Mouse (Mus musculus): ENCODE measurements around the gene Art5. TPM values are rescaled to one million over a fixed set of nuclear protein-coding genes. Genes with fewer than 3 reads are reported as not detected.

The Art5 gene
- polyA plus RNA-seq, 1 experiment from 2014 or later: 3.1 TPM

DNA sequence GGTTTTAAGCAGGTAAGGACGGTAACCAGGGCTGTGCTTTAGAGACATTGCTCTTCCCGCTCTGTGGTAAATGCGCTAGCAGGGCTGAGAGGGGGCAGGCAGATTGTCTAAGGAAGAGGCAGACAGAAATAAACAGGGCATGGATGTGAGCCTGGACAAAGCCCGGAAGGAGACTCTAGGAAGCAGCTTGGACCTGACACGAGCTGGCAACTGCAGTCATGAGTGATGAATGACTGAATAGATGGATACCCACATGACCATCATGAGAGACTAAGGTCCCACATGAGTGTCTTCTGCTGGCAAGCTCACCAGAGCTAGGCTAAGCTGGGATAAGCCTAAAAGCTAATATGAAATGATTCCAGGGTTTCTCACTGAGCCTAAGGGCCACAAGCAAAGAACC, 5.2 kb downstream of the Art5 start:
- ATAC-seq (ENCODE audit: insufficient number of reproducible peaks, low FRiP score, low TSS enrichment, low read depth): no peak
- no peak overlapping the region for H3K4me3 ChIP-seq
- 70% methylated on average over 5 of the region's 5 CpGs for WGBS
- no peaks in the 10 kb centered on the region for H3K27me3 ChIP-seq
- no peaks in the 10 kb centered on the region for H3K9me3 ChIP-seq
- H3K4me1 ChIP-seq: peaks cover 25% of the 10 kb centered on the region
- no peak overlapping the region for H3K4me2 ChIP-seq
- H3K27ac ChIP-seq: no peak overlapping the region
- H3K9ac ChIP-seq: no peak overlapping the region
- H3K36me3 ChIP-seq: no peaks in the 10 kb centered on the region

DNA sequence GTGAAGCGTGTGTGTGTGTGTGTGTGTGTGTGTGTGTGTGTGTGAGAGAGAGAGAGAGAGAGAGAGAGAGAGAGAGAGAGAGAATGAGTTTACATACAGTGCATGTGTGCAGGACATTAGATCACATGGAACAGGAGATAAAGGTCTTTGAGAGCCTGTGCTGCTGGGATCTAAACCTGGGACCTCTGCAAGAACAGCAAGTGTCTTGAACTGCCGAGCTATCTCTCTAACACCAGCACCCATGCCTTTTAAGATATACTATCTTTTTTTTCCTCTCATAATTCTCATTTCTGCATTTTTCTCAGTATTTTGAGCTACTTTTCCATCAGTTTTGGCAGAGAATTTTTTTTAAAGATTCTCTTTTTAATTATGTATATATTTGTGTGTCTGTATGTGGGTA, 5.7 kb downstream of the Art5 start:
- 72% methylated on average over 2 of the region's 2 CpGs for WGBS
- ATAC-seq (ENCODE audit: insufficient number of reproducible peaks, low FRiP score, low TSS enrichment, low read depth): no peak

DNA sequence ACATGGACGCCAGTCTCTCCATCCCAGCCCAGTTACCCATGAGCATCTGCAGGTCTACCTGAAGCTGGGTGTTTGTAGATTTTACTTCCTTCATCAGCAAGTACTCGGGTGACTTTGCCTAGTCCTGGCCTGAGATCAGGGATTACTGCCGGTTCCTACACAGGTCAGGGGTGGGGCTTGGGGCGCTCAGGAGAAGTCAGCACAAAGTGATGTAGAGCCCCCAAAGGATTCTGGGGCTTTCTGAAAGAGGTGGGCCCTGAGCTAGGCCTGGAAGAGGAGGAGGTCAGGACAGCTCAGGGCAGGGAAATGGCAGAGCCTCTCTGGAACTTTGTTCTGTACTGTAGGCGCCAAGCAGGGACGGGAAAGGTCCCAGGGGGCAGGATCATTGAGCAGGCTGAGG, 6.6 kb downstream of the Art5 start:
- Histone ChIP-seq H3K27ac (no peak overlapping the region), H3K9ac (no peak overlapping the region), H3K36me3 (no peaks in the 10 kb centered on the region), H3K4me1 (peaks cover 22% of the 10 kb centered on the region), H3K27me3 (no peaks in the 10 kb centered on the region), H3K4me3 (no peak overlapping the region), H3K4me2 (no peak overlapping the region), H3K9me3 (no peaks in the 10 kb centered on the region)
- ATAC-seq (ENCODE audit: insufficient number of reproducible peaks, low FRiP score, low TSS enrichment, low read depth): no peak
- 44% methylated on average over 6 of the region's 6 CpGs for WGBS

More for the DNA sequence above, 5.7 kb downstream of the Art5 start:
- H3K27me3 ChIP-seq: no peaks in the 10 kb centered on the region
- H3K4me1 ChIP-seq: peaks cover 25% of the 10 kb centered on the region
- no peak overlapping the region for H3K27ac ChIP-seq
- no peaks in the 10 kb centered on the region for H3K36me3 ChIP-seq
- no peaks in the 10 kb centered on the region for H3K9me3 ChIP-seq
- no peak overlapping the region for H3K4me2 ChIP-seq
- H3K9ac ChIP-seq: no peak overlapping the region
- no peak overlapping the region for H3K4me3 ChIP-seq

DNA sequence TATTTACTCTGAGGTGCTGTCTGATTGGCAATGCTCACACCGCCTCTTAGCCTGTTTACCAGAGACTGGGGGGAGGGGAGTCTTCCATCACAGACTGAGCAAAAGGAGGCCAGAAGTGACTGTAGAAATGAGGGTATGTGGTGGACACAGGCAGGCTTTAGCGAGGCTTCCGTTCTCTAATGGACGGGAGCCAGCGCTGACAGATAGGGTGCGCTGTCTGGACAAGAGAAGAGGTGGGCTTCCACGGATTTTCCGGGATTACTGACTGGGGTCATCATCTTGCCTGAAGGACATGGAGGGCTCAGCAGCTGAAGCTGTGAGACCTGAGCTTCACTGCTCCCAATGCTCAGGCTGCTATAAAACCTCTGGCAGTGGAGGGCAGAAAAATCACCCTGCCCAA, 7.0 kb downstream of the Art5 start:
- Histone ChIP-seq H3K27ac (no peak overlapping the region), H3K36me3 (no peaks in the 10 kb centered on the region), H3K4me1 (peaks cover 20% of the 10 kb centered on the region), H3K9me3 (no peaks in the 10 kb centered on the region), H3K4me2 (no peak overlapping the region), H3K27me3 (no peaks in the 10 kb centered on the region), H3K9ac (no peak overlapping the region), H3K4me3 (no peak overlapping the region)
- ATAC-seq (ENCODE audit: insufficient number of reproducible peaks, low FRiP score, low TSS enrichment, low read depth): no peak
- 46% methylated on average over 8 of the region's 8 CpGs for WGBS

DNA sequence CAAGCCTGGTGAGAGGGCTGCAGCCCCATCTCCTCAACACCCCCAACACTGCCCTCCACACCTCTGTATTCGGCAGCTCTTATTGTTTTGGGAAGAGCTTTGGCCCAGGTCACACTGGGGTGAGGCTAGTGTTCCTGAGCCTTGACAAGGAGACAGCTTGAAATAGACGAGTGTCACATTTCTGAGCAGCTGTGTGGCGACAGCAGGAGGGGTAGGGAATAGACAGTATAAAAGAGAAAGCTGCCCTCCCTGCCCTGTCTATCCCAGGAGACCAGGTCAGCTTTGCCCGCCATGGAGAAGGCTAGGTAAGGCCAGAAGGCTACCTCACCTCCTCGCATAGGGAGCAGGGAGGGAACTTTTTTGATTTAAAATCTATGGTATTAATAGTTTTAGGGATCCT, 7.8 kb downstream of the Art5 start, which contains the start of gene Art1:
TSS of gene Art1 (plus strand) at position 257 of the 400 bp plus-strand sequence.
- Histone ChIP-seq H3K4me2 (0 out of 2 replicates have a peak within 1 kb of the TSS, but pooled peaks have one; percentile 48), H3K9me3 (no peaks in the 10 kb centered on the region), H3K27ac (no peak within 1 kb of the TSS), H3K4me3 (no peak within 1 kb of the TSS; the same call in 1 of the 2 replicates), H3K36me3 (no peaks in the 10 kb centered on the region), H3K4me1 (peaks cover 12% of the 10 kb centered on the region), H3K9ac (no peak within 1 kb of the TSS), H3K27me3 (no peaks in the 10 kb centered on the region)
- no peak for ATAC-seq (ENCODE audit: insufficient number of reproducible peaks, low FRiP score, low TSS enrichment, low read depth)
- 55% methylated on average over 5 of the region's 5 CpGs for WGBS

DNA sequence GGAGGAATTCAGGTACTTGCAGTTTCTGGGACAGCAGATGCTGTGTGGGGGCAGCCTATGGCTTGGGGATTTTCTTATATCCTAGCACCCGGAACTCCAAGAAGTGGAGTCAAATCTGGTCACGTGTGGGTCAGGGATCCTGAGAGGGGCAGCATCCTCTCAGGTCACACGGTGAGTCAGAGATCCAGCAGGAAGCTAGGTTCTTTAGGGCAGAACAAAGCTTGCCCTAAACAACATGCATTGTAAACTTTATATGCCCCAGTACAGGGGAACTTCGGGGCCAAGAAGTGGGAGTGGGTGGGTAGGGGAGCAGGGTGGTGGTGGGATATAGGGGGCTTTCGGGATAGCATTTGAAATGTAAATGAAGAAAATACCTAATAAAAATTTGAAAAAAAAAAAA, 8.4 kb downstream of the Art5 start:
- no peaks in the 10 kb centered on the region for H3K27me3 ChIP-seq

DNA sequence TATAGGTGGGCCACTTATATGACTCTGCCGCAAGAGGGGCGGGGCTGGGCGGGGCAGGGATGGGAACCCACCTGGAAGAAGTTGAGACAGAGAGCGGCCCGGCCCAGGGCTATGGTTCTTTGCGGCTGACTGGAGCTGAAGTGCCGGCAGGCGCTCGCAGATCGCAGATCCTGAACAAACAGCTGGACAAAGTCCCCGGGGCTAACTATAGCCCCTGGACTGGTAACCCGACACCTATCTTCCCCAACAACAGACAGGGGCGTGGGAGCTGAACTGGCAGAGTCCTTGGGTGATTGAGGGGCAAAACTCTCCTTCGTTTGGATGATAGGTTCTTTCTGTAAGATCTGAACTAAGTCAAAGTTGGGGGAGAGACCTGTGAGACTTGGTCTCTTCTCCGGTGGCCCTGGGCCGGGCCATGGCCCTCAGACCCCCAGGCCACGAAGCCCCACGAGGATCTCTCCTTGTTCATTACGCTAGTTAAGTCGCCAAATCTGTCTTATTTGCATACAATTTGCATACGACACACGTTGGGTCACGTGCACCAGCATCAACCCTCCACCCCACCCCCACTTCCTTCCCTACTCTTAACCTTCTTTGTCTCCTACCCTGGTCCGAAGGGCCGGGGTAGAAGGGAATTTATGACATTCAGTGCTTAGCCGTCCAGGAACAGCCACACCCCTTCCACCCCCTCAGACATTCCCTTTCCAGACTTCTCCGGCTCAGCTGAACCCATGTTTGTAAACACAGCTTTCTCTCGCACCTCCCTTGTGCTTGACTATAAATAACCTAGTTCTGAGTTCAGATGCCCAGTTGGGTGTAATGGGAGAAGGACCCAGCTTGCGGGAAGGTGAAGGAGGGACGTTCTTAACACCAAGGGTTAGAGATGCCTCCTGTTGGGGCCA, 9.3 kb downstream of the Art5 start:
- peak overlapping the region; percentile 48 for H3K4me2 ChIP-seq
- no peak overlapping the region for H3K27ac ChIP-seq
- 4% methylated on average over 30 of the region's 30 CpGs for WGBS

More for the DNA sequence above, 8.4 kb downstream of the Art5 start:
- no peaks in the 10 kb centered on the region for H3K36me3 ChIP-seq
- no peak overlapping the region for H3K9ac ChIP-seq
- WGBS: 58% methylated on average over 5 of the region's 5 CpGs
- ATAC-seq (ENCODE audit: insufficient number of reproducible peaks, low FRiP score, low TSS enrichment, low read depth): no peak
- no peak overlapping the region for H3K4me2 ChIP-seq
- H3K9me3 ChIP-seq: no peaks in the 10 kb centered on the region
- H3K4me1 ChIP-seq: peaks cover 12% of the 10 kb centered on the region
- no peak overlapping the region for H3K27ac ChIP-seq
- H3K4me3 ChIP-seq: no peak overlapping the region

DNA sequence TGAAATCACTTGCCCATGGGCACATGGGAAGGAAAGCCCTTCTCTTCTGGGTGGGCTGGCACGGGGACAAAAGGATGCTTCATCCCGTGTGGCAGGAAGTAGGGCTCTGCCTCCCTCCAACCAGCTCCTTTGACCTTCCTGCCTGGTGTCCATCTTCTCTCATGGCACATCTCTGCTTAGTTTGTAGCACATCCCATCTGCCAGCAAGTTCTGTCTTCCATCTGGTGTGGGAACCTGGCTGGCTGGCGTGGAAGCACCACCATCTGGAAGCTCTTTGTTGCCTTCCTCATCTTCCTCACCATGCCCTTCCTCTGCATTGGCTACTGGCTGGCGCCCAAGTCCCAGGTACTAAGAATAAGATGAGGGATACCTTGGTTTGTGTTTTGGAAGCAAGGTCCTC, 22.0 kb downstream of the Art5 start:
- Histone ChIP-seq H3K4me2 (no peak overlapping the region), H3K27me3 (no peaks in the 10 kb centered on the region), H3K9ac (no peak overlapping the region), H3K36me3 (peaks cover 47% of the 10 kb centered on the region), H3K4me3 (no peak overlapping the region), H3K4me1 (no peaks in the 10 kb centered on the region), H3K9me3 (no peaks in the 10 kb centered on the region), H3K27ac (no peak overlapping the region)
- ATAC-seq (ENCODE audit: insufficient number of reproducible peaks, low FRiP score, low TSS enrichment, low read depth): no peak
- 83% methylated on average over 4 of the region's 4 CpGs for WGBS

More for the DNA sequence above, 9.3 kb downstream of the Art5 start:
- no peak overlapping the region for H3K9ac ChIP-seq
- ATAC-seq (ENCODE audit: insufficient number of reproducible peaks, low FRiP score, low TSS enrichment, low read depth): 0 out of 2 replicates have a peak, but pooled peaks have one; percentile 35
- H3K27me3 ChIP-seq: no peaks in the 10 kb centered on the region
- no peaks in the 10 kb centered on the region for H3K36me3 ChIP-seq
- peak overlapping the region; percentile 25 for H3K4me3 ChIP-seq
- H3K9me3 ChIP-seq: no peaks in the 10 kb centered on the region
- H3K4me1 ChIP-seq: peaks cover 12% of the 10 kb centered on the region

DNA sequence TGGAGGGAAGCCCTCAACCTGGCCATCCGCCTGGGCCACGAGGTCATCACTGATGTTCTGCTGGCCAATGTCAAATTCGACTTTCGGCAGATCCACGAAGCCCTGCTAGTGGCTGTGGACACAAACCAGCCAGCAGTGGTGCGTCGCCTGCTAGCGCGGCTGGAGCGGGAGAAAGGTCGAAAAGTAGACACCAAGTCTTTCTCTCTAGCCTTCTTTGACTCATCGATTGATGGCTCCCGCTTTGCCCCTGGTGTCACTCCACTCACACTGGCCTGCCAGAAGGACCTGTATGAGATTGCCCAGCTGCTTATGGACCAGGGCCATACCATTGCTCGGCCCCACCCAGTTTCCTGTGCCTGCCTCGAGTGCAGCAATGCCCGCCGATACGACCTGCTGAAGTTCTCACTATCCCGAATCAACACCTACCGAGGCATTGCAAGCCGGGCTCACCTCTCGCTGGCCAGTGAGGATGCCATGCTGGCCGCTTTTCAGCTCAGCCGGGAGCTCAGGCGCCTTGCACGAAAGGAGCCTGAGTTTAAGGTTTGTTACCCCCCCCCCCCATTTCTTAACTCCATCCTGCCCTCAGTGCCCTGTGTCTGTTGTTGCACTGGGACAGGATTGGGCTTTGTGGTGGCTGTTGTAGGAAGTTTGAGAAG, 25.1 kb downstream of the Art5 start:
- peaks cover 75% of the 10 kb centered on the region for H3K36me3 ChIP-seq

DNA sequence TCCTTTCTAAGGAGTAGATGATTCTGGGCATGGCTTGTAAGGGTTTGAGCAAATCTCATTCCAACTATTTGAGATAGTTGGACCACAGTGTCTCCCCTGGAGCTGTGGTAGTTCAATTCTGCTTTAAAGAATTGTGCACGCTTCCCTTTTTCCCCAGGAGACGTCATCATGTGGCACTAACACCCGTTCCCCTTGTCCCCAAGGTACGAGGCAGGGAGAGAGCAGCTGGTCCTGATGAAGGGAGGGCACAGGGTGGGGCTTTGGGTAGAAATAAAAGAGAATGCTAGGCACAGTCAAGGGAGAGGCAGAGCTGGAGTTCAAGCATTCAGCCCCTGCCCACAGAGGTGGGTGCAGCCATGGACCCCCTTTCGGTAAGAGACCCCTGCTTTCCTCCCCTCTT, 26.5 kb downstream of the Art5 start, which contains the start of gene Trpc2:
TSS of gene Trpc2 (plus strand) at position 301 of the 400 bp plus-strand sequence.
- Histone ChIP-seq H3K4me2 (no peak within 1 kb of the TSS), H3K4me3 (no peak within 1 kb of the TSS), H3K4me1 (no peaks in the 10 kb centered on the region), H3K27me3 (no peaks in the 10 kb centered on the region), H3K27ac (no peak within 1 kb of the TSS), H3K9me3 (no peaks in the 10 kb centered on the region), H3K36me3 (peaks cover 82% of the 10 kb centered on the region), H3K9ac (no peak within 1 kb of the TSS)
- WGBS: 65% methylated on average over 5 of the region's 5 CpGs
- ATAC-seq (ENCODE audit: insufficient number of reproducible peaks, low FRiP score, low TSS enrichment, low read depth): no peak

More for the DNA sequence above, 25.1 kb downstream of the Art5 start:
- Histone ChIP-seq H3K9ac (no peak overlapping the region), H3K9me3 (no peaks in the 10 kb centered on the region), H3K4me2 (no peak overlapping the region), H3K4me3 (no peak overlapping the region), H3K27me3 (no peaks in the 10 kb centered on the region), H3K4me1 (no peaks in the 10 kb centered on the region), H3K27ac (no peak overlapping the region)
- WGBS: 83% methylated on average over 26 of the region's 26 CpGs
- no peak for ATAC-seq (ENCODE audit: insufficient number of reproducible peaks, low FRiP score, low TSS enrichment, low read depth)

DNA sequence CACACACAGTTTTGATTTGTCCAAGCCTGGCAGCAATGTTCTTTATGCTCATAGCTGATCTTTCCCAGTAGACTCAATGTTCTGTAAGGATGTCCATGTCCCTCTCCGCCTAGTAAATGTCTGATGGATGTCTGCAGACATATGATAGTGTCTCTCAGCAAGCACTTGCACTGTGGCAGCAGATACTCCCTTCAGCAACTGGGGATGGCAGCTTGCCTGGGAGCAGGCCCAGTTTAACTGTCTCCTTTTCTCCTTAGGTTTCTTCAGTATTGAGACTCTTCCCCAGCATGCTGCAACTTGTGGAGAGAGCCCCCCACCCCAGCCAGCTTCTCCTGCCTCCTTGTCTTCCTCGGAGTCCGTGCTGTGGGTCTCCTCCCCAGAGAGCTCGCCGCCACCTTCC, 27.5 kb downstream of the Art5 start:
- H3K4me3 ChIP-seq: no peak overlapping the region
- ATAC-seq (ENCODE audit: insufficient number of reproducible peaks, low FRiP score, low TSS enrichment, low read depth): no peak
- H3K4me1 ChIP-seq: no peaks in the 10 kb centered on the region
- peaks cover 89% of the 10 kb centered on the region for H3K36me3 ChIP-seq
- no peaks in the 10 kb centered on the region for H3K9me3 ChIP-seq
- no peak overlapping the region for H3K9ac ChIP-seq
- no peaks in the 10 kb centered on the region for H3K27me3 ChIP-seq
- H3K4me2 ChIP-seq: no peak overlapping the region
- no peak overlapping the region for H3K27ac ChIP-seq
- WGBS: 94% methylated on average over 5 of the region's 5 CpGs

DNA sequence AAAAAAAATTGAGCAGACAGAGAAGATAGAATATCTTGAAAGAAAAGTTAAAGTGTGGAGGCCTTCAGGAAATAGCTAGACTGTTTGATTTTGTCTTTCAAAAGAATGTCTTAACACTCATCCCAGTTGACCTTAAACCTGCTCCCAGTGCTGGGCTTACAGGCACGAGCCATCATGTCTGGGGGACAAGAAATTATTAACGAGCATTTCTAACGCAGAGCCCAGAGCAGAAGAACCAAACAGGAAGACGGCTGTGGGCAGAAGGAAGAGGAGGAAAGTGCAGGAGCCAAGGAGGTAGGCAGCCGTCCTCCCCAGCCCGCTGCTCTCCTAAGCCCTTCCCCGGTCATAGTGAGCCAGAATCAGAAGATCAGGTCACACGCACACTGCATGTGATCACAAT, 29.0 kb downstream of the Art5 start:
- H3K4me2 ChIP-seq: no peak overlapping the region
- no peaks in the 10 kb centered on the region for H3K27me3 ChIP-seq
- H3K4me3 ChIP-seq: no peak overlapping the region
- no peak overlapping the region for H3K27ac ChIP-seq
- no peak for ATAC-seq (ENCODE audit: insufficient number of reproducible peaks, low FRiP score, low TSS enrichment, low read depth)
- peaks cover 90% of the 10 kb centered on the region for H3K36me3 ChIP-seq
- WGBS: 83% methylated on average over 8 of the region's 8 CpGs
- no peaks in the 10 kb centered on the region for H3K4me1 ChIP-seq
- no peak overlapping the region for H3K9ac ChIP-seq
- H3K9me3 ChIP-seq: no peaks in the 10 kb centered on the region

Data from limb, embryonic 15.5 days (tissue).